Mouse (Mus musculus) erythroblast, embryonic 14.5 days (primary cell): Measurements from ENCODE around the gene Sox5. TPM values are rescaled to one million over a fixed set of nuclear protein-coding genes. Genes with fewer than 3 reads are reported as not detected.
"Not testable (repeated sequence)": the region's sequence is repeated elsewhere in the genome, so short reads cannot be mapped to it uniquely, and the experiment has no call there.

Experiments used
- H3K27me3 ChIP-seq: 2 replicates; pipeline ENCODE4 v1.6.1; 2012; ENCODE audit warnings: inconsistent platforms; ENCODE audit not compliant: control insufficient read depth
- H3K36me3 ChIP-seq: 2 replicates; pipeline ENCODE4 v1.6.1; 2012; ENCODE audit warnings: mild to moderate bottlenecking, inconsistent platforms; ENCODE audit not compliant: control insufficient read depth
- H3K4me1 ChIP-seq: 2 replicates; pipeline ENCODE4 v1.6.1; 2012; ENCODE audit warnings: inconsistent platforms; ENCODE audit not compliant: control insufficient read depth
- H3K4me3 ChIP-seq: replicated peaks from 2 replicates; pipeline ENCODE3; 2012; ENCODE audit warnings: moderate library complexity, mild to moderate bottlenecking, inconsistent platforms
- H3K9me3 ChIP-seq: 2 replicates; pipeline ENCODE4 v1.6.1; 2012; ENCODE audit warnings: low read length, inconsistent platforms, mixed read lengths; ENCODE audit not compliant: control insufficient read depth
- GATA1 ChIP-seq: IDR thresholded peaks from 2 replicates; pipeline ENCODE4 v1.6.1; 2012; ENCODE audit warnings: low read length, inconsistent platforms, mixed read lengths
- TAL1 ChIP-seq: IDR thresholded peaks from 3 replicates; pipeline ENCODE4 v1.6.1; 2012; ENCODE audit warnings: low read length, inconsistent platforms, mixed read lengths
- polyA plus RNA-seq: library from polyadenylated mRNA; stranded (reverse); fragments of >175 nt; gene quantifications from 2 replicates; pipeline ENCODE4 v1.2.3, GENCODE M21; 2012

The Sox5 gene
- polyA plus RNA-seq, 1 experiment = not detected

GRCm38 (mm10) chr6:144236581-144236980 lies 545.2 kb downstream of the Sox5 start:
- Histone ChIP-seq H3K4me3 (no peak overlapping the region), H3K27me3 (no peaks in the 10 kb centered on the region), H3K4me1 (no peaks in the 10 kb centered on the region), H3K9me3 (peaks cover 4% of the 10 kb centered on the region; the same call in 1 of the 2 replicates), H3K36me3 (no peaks in the 10 kb centered on the region)
- no peak for TF ChIP-seq GATA1
- TF ChIP-seq TAL1 = no peak

DNA sequence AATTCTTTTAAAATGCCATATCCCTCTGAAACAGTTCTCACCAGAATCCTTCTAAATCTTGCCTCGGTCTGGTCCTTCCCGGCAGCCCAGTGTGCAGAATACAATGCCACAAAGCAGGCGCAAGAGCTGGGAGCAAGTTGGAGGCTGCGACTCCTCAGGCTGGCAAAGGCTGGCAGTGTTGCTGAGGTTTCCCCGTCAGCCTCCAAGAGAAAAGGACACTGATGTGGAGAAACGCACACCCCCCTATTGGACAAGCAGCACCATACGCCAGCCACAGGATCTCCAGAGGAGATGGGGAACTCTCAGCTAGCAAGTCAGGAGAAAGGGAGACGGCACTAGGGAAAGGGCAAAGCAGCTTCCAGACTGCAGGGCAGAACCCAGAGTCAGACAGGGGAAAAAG lies 577.8 kb downstream of the Sox5 start:
- TF ChIP-seq GATA1 (no peak), TAL1 (no peak)
- Histone ChIP-seq H3K27me3 (peaks cover 3% of the 10 kb centered on the region; the same call in 1 of the 2 replicates), H3K36me3 (no peaks in the 10 kb centered on the region), H3K4me1 (no peaks in the 10 kb centered on the region), H3K9me3 (no peaks in the 10 kb centered on the region), H3K4me3 (no peak overlapping the region)

GRCm38 (mm10) chr6:144203013-144203412 lies 578.8 kb downstream of the Sox5 start:
- no peaks in the 10 kb centered on the region for H3K4me1 ChIP-seq

GRCm38 (mm10) chr6:144201402-144202040 lies 580.3 kb downstream of the Sox5 start:
- no peak overlapping the region for H3K4me3 ChIP-seq
- TF ChIP-seq TAL1 (no peak), GATA1 (no peak)
- no peaks in the 10 kb centered on the region for H3K27me3 ChIP-seq
- no peaks in the 10 kb centered on the region for H3K9me3 ChIP-seq
- no peaks in the 10 kb centered on the region for H3K36me3 ChIP-seq
- no peaks in the 10 kb centered on the region for H3K4me1 ChIP-seq

More at GRCm38 (mm10) chr6:144203013-144203412, 578.8 kb downstream of the Sox5 start:
- Histone ChIP-seq H3K27me3 (no peaks in the 10 kb centered on the region), H3K9me3 (no peaks in the 10 kb centered on the region), H3K4me3 (no peak overlapping the region), H3K36me3 (no peaks in the 10 kb centered on the region)
- no peak for TF ChIP-seq TAL1
- no peak for TF ChIP-seq GATA1

- Histone ChIP-seq H3K4me3 (no peak overlapping the region), H3K4me1 (no peaks in the 10 kb centered on the region), H3K9me3 (no peaks in the 10 kb centered on the region), H3K36me3 (no peaks in the 10 kb centered on the region), H3K27me3 (no peaks in the 10 kb centered on the region)
- TF ChIP-seq GATA1 (no peak), TAL1 (no peak)
Observed at GRCm38 (mm10) chr6:144197209-144198119, 584.3 kb downstream of the Sox5 start.

GRCm38 (mm10) chr6:144195934-144196333 lies 585.8 kb downstream of the Sox5 start:
- TF ChIP-seq TAL1 = no peak
- TF ChIP-seq GATA1 = no peak
- Histone ChIP-seq H3K4me1 (no peaks in the 10 kb centered on the region), H3K27me3 (no peaks in the 10 kb centered on the region), H3K36me3 (no peaks in the 10 kb centered on the region), H3K4me3 (no peak overlapping the region), H3K9me3 (peaks cover 5% of the 10 kb centered on the region; the same call in 1 of the 2 replicates)

GRCm38 (mm10) chr6:144183087-144183486 lies 598.7 kb downstream of the Sox5 start:
- no peaks in the 10 kb centered on the region for H3K4me1 ChIP-seq
- H3K36me3 ChIP-seq = no peaks in the 10 kb centered on the region
- TF ChIP-seq TAL1 (no peak), GATA1 (no peak)
- no peaks in the 10 kb centered on the region for H3K27me3 ChIP-seq
- H3K4me3 ChIP-seq = no peak overlapping the region
- H3K9me3 ChIP-seq = no peaks in the 10 kb centered on the region; the same call in 1 of the 2 replicates

DNA sequence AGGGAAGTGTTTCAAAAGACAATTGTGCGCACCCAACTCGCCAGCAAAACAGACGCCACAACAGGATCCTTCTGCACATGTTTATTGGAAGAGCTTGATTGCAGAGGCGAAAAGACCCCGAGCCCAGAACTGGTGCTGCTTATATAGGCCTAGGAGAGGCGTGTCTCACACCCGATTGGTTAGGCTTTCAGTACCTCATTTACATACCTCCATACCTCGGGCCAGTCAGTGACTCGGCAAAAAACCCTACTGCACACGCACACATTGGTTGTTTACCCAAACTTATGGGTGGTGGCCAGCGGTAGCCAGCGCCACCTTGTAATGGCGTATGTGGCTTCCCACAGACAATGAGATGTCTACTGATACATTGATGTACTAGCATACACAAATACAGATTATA lies 599.3 kb downstream of the Sox5 start:
- H3K27me3 ChIP-seq, H3K4me1 ChIP-seq, H3K9me3 ChIP-seq, H3K36me3 ChIP-seq, H3K4me3 ChIP-seq: not testable (repeated sequence)

GRCm38 (mm10) chr6:144181083-144181866 lies 600.5 kb downstream of the Sox5 start:
- TF ChIP-seq TAL1 (no peak), GATA1 (no peak)
- H3K9me3 ChIP-seq = no peaks in the 10 kb centered on the region; the same call in 1 of the 2 replicates

More at GRCm38 (mm10) chr6:144181083-144181866, 600.5 kb downstream of the Sox5 start:
- Histone ChIP-seq H3K4me1 (no peaks in the 10 kb centered on the region), H3K4me3 (no peak overlapping the region), H3K27me3 (no peaks in the 10 kb centered on the region), H3K36me3 (no peaks in the 10 kb centered on the region)
